Mouse (Mus musculus): ENCODE measurements around the gene Kiss1r. TPM values are rescaled to one million over a fixed set of nuclear protein-coding genes. Genes with fewer than 3 reads are reported as not detected.
"Not testable (repeated sequence)": the region's sequence is repeated elsewhere in the genome, so short reads cannot be mapped to it uniquely, and the experiment has no call there.

Gene Kiss1r
- total RNA-seq, 2 experiments from 2014 or later = 5.6 to 7.1 TPM

DNA sequence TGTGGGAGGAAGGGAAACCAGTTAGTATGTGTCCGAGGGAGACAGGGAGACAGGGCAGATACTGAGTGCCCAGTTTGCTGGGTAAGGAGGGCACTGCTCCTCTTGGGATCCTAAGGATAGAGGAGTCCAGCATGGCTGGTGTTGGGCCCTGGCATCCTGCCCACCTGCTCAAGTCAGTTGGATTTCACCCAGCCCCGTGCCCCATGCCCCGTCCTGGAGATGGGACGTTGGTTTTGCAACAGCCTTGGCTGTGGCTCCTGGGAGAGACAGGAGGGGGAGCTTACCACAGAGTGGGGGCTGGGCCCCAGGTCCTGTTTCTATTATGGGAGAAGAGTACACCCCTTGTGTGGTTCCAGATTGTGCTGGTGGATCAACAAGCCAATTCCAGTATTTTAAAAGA is 32.3 kb upstream of the Kiss1r start:
- H3K27ac ChIP-seq = no peak overlapping the region
- H3K4me3 ChIP-seq = no peak overlapping the region
- TF ChIP-seq CTCF (conservative IDR thresholded peaks at IDR 0.05) = no peak
- no peak for DNase-seq (ENCODE audit: low spot score in 2 of 2)

DNA sequence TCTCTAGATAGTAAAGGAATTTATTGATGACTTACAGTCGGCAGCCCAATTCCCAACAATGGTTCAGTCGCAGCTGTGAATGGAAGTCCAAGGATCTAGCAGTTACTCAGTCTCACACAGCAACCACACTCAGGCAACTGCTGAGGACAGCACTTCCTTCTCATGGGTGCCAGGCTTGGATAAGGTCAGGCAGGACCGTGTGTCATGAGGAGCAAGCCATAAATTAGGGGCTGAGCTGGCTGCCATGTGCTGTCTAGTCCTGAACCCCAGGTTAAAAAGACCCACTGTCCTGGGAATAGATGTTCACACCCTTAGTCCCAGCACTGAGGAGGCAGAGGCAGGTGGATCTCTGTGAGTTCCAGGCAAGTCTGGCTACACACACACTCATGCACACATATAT is 31.8 kb upstream of the Kiss1r start:
- DNase-seq (ENCODE audit: low spot score in 2 of 2); H3K27ac ChIP-seq; H3K4me3 ChIP-seq: not testable (repeated sequence)

DNA sequence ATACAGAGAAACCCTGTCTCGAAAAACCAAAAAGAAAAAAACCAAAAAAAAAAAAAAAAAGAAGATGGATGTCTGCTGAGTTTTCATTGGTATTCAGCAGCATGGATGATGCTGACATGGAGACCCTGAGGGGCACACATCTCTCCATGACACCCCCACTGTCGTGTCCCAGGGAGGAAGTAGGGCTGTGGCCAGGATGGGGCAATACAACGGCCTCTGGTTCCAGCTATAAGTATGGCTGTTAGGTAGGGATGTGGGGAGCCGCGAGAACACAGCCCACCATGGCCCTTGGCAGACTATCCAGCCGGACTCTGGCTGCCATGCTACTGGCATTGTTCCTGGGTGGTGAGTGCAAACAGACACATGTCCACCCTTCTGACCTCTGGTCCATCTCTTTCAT is 30.7 kb upstream of the Kiss1r start, which contains the start of gene Elane:
Elane (plus strand) TSS at position 194 of the 400 bp plus-strand sequence.
- TF ChIP-seq CTCF (conservative IDR thresholded peaks at IDR 0.05) = no peak
- Histone ChIP-seq H3K27ac (no peak within 1 kb of the TSS), H3K4me3 (no peak within 1 kb of the TSS)
- no peak for DNase-seq (ENCODE audit: low spot score in 2 of 2)

DNA sequence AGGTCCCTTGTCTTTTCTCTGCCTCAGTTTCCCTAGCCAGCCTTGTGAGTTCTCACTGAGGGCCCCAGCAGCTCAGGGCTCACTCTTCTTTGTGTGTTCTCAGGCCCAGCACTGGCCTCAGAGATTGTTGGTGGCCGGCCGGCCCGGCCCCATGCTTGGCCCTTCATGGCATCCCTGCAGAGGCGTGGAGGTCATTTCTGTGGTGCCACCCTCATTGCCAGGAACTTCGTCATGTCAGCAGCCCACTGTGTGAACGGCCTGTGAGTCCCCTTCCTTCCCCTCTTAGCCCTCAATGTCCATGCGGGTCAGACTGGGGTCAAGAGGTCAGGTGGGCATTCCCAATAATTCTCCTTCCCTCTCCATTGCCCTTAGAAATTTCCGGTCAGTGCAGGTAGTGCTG is 30.2 kb upstream of the Kiss1r start:
- Histone ChIP-seq H3K4me3 (no peak overlapping the region), H3K27ac (no peak overlapping the region)
- TF ChIP-seq CTCF (conservative IDR thresholded peaks at IDR 0.05) = no peak
- DNase-seq (ENCODE audit: low spot score in 2 of 2) = no peak

DNA sequence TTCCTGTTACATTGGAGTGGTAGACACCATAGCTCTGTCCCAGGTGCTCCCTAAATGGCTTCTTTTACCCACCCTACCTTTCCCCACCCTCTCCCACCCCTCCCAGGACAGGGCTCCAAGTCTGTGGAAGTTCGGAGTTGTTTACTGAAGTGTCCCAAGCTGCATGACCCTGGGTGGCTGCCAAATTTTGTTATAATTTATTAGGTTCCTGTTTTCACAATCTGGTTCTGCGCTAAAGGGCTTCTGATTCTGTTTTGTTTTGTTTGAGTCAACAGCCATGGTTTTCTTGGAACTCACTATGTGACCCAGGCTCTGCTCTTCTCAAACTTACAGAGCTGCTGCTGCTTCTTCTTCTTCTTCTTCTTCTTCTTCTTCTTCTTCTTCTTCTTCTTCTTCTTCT is 27.4 kb upstream of the Kiss1r start:
- no peak for TF ChIP-seq CTCF (conservative IDR thresholded peaks at IDR 0.05)
- H3K27ac ChIP-seq = no peak overlapping the region

DNA sequence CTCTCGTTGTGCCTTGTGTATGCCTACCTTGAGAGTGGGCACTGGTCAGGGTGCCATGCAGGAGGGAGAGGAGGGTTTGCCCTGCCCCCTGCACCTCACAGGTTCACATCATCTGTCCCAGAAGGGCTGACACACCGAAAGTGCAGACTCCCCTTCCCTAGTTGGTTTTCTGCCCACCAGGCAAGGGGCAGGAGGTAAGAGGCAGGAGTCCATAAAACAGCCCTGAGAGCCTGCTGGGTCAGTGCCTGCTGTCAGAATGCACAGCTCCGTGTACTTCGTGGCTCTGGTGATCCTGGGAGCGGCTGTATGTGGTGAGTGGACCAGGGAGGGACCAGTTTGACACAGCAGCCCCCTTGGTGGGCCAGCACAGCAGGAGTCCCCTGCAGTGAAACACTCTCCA is 26.1 kb upstream of the Kiss1r start, which contains the start of gene Cfd:
Cfd (plus strand) TSS at position 184 of the 400 bp plus-strand sequence.
- no peak for DNase-seq (ENCODE audit: low spot score in 2 of 2)
- no peak for TF ChIP-seq CTCF (conservative IDR thresholded peaks at IDR 0.05)
- H3K4me3 ChIP-seq = no peak within 1 kb of the TSS
- no peak within 1 kb of the TSS for H3K27ac ChIP-seq

More for the DNA sequence above, 27.4 kb upstream of the Kiss1r start:
- H3K4me3 ChIP-seq = no peak overlapping the region
- DNase-seq (ENCODE audit: low spot score in 2 of 2) = no peak

DNA sequence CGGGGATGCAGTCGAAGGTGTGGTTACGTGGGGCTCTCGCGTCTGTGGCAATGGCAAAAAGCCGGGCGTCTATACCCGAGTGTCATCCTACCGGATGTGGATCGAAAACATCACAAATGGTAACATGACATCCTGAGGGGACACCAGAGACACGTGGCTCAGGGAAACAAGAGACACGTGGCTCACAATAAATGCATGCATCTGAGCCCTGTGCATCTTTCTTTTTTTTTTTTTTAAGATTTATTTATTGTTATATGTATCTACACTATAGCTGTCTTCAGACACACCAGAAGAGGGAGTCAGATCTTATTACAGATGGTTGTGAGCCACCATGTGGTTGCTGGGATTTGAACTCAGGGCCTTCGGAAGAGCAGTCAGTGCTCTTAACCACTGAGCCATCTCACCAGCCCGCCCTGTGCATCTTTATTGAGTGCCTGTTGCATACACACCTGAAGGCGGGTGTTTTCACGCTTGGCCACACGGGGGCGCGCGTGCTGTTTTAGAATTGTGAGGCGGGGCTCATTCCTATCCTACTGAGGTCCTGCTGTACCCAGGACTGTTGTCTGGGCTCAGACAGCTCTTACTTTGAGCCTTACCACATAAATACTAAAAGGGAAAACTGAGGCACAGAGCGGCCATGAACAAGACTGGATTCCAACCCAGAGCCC is 24.2 kb upstream of the Kiss1r start:
- H3K27ac ChIP-seq, H3K4me3 ChIP-seq: not testable (repeated sequence)
- TF ChIP-seq CTCF (conservative IDR thresholded peaks at IDR 0.05) = peak; percentile 90

DNA sequence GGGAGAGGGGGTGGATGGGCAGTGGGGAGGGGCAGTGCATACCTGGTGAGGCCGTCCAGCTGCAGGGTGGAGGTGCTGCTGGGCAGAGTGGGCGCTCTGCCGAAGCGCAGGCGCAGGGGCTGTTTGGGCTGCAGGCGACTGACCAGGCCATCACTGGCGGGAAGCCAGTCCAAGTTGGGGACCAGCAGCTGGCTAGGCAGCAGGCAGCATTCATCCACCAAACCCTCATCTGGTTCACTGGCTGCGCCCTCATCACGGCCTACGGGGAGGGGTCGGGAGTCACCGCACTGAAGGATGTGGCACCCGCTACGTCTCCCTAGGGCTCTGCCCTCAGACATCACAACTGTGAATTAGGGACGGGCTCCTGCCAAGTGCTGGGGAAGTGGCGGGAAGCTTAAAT is 20.5 kb upstream of the Kiss1r start:
- Histone ChIP-seq H3K4me3 (no peak overlapping the region), H3K27ac (no peak overlapping the region)
- TF ChIP-seq CTCF (conservative IDR thresholded peaks at IDR 0.05) = no peak
- DNase-seq (ENCODE audit: low spot score in 2 of 2) = no peak

More for the DNA sequence above, 24.2 kb upstream of the Kiss1r start:
- DNase-seq (ENCODE audit: low spot score in 2 of 2) = peak; percentile 61 to 84

DNA sequence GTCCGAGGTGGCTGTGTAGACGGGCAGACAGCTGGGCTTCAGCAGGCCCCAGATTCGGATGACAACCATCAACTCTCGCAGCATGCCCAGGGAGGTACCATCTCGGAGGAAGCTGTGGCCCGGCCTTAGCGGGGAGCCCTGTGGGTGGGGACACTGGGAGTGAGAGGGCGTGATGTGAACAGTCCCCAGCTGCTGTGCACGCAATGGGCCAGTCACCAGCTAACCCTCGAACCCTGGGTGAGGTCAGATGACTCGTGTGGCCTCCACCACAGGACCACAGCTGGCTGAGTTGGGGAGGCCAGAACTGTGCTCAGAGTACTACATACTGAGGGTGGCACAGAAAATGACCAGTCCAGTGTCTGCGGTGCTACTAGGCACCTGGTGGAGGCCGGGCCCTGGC is 20.0 kb upstream of the Kiss1r start:
- Histone ChIP-seq H3K4me3 (no peak overlapping the region), H3K27ac (no peak overlapping the region)
- DNase-seq (ENCODE audit: low spot score in 2 of 2) = no peak
- TF ChIP-seq CTCF (conservative IDR thresholded peaks at IDR 0.05) = no peak

DNA sequence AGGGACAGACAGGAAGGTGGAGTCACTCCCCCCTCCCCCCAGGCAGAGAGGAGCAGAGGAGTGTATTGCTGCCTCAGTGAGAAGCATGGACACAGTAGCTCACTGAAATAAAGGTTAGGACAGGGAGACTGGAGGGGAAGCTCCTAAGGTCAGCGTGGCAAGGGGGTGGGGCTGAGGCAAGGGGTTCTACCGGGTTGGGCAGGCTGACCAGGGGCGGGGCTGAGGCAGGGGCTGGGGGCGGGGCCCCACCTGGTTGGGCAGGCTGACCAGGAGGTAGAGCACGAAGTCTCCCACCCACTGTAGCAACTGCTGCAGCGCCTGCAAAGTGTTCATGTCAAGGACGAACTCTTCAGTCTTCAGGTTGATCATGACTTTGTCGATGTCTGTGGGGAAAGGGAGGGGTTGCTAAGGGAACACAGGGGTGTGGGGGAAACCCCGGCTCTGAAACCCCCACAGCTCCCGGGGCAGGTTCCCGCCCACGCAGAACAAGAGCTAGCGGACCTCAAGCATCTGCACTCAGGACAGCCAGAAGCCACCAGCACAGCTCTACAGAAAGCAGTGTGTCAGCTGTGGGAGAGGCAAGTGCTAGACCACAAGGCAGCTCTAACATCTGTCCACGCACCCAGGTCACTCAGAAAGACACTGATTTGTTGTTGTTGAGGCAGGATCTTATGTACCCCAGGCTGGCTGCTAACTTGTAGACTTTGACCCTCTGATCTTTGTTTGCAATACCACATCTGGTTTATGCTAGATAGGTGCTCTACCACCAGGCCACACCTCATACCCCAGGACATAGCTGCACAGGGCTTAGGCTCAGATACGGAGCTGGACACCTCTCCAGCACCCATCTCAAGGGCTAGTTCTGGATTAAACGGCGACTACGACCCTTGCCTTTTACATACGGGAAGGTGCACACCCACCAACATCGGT is 19.2 kb upstream of the Kiss1r start:
- no peak for TF ChIP-seq CTCF (conservative IDR thresholded peaks at IDR 0.05)
- DNase-seq (ENCODE audit: low spot score in 2 of 2) = no peak
- no peak overlapping the region for H3K27ac ChIP-seq
- no peak overlapping the region for H3K4me3 ChIP-seq

DNA sequence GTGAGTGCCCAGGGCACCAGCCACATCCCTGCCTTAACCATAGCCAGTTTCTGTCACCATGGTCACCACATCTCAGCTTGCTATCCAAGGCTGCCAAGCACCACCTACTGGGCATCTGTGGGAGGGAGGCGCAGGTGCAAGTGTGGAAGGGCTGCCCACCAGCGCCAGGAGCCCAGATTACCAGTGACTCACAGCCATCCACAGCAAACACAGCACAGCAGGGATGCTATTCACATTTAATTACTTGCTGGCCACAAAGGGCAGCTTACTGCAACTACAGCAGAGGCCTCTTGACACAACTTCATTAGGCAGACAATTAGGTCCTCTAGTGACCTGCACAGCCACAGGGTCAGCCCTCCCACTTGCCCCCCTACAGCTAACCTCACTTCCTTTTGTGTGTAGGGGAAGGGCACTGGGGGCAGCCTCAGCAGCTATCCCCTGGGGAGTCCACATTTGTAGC is 15.8 kb upstream of the Kiss1r start:
- peak overlapping the region; percentile 88 for H3K27ac ChIP-seq

DNA sequence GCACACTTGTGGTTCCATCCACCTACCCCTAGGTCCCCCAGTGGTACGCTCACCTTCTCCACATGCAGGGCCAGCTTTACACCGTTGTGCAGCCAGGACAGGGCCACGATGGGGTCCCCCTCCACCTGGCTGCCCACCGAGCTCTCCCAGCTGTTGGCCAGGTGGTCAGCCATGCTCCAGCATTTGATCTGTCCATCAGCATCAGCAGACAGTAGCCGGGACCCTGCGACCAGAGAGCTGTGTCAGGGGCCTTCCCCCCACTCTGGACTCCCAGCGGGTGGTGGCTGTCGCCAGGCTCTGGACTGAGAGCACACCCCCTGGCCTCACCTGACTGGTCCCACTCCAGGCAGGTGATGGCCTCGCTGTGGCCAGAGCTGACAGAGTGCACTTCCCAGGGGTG is 10.1 kb upstream of the Kiss1r start:
- Histone ChIP-seq H3K4me3 (no peak overlapping the region), H3K27ac (no peak overlapping the region)
- no peak for DNase-seq (ENCODE audit: low spot score in 2 of 2)
- TF ChIP-seq CTCF (conservative IDR thresholded peaks at IDR 0.05) = no peak

More for the DNA sequence above, 15.8 kb upstream of the Kiss1r start:
- peak; percentile 74 to 86 for DNase-seq (ENCODE audit: low spot score in 2 of 2)
- peak; percentile 64 for TF ChIP-seq CTCF (conservative IDR thresholded peaks at IDR 0.05)
- H3K4me3 ChIP-seq = peak overlapping the region; percentile 2; the same call in 1 of the 2 replicates

DNA sequence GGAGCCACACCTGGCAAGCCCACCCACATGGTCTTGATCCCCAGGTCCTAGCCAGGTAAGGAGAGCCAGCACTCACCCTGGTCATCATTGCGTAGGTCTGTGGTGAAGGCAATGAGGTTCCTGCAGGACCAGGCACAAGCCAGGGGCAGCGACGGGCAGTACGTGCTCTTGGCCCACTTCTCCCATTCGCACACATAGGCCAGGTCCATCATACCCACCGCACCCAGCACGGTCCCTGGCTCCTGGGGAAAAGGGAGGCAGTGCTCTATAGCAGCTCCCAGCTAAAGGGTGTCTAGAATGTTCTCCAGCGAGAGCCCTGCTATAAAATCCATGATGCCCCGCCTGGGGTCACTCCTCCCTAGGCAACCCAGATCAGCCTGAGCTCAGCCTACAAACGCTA is 9.4 kb upstream of the Kiss1r start:
- DNase-seq (ENCODE audit: low spot score in 2 of 2) = no peak
- no peak overlapping the region for H3K27ac ChIP-seq
- H3K4me3 ChIP-seq = no peak overlapping the region
- TF ChIP-seq CTCF (conservative IDR thresholded peaks at IDR 0.05) = no peak

All from layer of hippocampus, adult 2 months (tissue).